Mouse (Mus musculus) embryo, embryonic 11 days (tissue): Measurements from ENCODE around the gene Fam210b.

Experiments used
- DNase-seq: peaks from one replicate; pipeline ENCODE4 v3.0.0-alpha.2; 2015

Fam210b gene

DNA sequence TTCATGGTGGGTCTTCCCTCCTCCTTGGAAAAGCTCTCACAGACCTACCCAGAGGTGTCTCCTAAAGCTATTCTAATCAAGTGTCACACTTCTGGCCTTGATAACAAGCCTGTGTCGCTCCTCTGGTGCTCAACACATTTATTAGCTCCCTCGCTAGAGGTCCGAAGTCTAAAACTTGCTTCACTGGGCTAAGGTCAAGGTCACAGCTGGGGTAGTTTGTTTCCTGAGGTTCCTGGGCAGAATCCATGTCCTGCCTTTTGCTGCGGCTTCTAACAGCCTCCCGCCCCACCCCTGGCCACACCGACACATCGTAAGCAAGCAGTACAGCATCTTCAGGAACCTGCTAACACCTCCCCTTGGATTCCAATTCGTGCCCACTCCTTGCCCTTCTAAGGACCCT is 5.4 kb downstream of the Fam210b start:
- DNase-seq: no peak

DNA sequence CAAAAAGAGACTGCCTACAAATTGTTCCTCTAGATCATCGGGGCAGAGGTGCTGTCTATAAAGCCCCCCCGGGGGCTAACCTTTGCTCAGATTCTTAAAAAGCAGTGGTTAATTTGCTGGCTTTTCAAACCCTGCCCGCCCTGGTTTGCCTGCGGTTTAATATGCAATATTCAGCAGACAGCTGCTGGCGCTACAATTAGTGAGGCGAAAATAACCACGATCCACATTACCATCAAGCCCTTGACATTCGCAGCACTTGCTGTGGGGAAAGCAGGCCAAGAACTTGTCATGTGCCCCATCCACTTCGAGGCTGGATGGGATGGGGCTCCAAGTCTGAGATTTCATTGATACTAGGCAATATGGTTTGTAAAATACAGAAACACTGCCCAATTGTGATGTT is 7.9 kb downstream of the Fam210b start:
- DNase-seq: no peak

DNA sequence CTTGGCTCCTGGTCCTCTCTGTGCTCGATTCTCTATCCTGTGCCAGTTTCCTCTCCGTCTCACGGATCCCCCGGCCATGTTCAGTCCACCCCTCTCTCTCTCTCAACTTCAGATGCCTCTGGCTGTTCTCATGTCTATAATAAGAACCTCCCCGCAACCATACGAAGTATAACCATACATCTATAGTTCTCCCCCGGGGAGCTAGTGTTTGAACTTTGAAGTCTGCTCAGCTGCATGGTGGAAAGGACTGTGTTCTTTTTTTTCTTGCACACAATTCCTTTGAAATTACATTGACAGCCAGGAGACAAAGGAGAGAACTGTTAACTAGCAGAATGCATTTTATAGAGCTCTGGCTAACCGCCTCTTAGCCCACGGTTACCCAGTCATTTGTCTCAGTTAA is 9.4 kb downstream of the Fam210b start:
- DNase-seq: no peak

DNA sequence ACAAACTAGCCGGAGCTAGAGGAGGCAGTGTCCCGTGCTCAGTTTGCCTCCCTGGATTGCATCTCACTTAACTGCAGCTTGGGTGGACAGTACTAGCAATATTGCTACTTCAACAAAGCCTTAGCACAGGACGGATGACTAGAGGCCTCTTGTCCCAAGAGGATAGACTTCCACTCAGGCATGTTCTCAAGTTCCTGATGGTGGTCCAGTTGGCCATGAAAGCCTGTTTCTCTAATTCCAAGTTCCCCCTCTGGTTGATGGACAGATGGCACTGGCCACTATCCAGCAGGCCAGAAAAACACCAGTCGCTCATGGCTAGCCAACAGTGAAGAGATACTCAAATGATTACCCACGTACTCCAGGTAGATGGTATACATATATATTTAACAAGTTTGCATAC is 10.5 kb downstream of the Fam210b start:
- DNase-seq: no peak

DNA sequence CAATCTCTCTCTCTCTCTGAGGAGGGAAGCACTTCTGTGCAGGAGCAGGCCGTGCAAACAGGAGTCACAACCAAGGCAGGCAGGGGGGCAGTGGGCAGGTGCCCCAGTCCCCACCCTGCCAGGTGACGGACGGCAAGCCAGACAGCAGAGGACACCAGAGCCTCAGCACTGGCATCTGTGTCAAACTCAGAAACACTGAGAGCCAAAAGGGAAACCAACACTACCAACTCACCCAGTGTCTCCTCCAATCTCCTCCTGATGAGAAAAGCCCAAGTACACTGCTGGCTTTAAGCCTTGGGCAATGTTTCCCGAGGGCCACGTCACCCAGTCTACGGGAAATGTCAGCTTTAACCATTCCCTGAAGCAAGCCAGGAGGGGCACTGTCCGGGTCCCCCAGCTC is 17.8 kb downstream of the Fam210b start:
- no peak for DNase-seq

DNA sequence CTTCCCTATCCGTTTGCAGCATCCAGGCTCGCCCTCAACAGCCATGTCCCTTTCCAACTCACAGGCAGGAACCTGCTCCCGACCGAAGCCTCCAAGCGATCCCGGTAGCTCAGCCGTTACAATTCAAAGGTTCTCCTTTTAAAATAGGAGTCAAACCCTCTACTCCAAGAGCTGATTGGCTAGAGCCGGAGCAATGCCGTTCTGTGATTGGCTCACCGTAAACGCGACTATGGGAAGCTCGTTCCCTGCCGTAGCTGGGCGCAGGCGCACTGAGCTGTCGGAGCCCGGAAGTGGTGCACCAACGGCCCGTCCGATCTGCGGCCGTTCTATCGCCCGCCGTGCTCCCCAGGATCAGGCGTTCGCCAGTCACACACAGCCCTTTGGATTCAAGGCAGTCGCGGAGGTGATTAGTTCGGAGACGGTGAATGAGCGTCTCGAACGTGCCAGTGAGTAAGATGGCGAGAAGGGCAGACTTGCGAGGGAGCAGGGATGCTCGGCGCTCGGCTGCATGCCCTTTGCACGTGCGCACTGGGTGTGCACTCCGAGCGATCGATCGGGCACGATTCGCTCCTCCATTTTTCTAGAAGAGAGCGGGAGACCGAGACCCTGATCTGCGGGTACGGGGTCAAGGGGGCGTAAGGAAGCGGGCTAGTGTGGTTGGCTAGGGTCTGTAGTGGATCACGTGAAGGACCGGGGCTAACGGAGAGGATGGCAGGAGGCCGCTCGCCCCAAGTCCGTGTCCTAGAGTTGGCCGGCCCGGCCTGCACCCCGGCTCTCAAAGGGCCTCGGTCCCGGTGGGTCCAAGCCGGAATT is 25.3 kb downstream of the Fam210b start, which contains the start of the genes Aurka and Cstf1:
Aurka (minus strand) TSS at position 125 of the 813 bp plus-strand sequence.
Cstf1 (plus strand) TSS at position 271 of the 813 bp plus-strand sequence.
- DNase-seq: peak; percentile 97

DNA sequence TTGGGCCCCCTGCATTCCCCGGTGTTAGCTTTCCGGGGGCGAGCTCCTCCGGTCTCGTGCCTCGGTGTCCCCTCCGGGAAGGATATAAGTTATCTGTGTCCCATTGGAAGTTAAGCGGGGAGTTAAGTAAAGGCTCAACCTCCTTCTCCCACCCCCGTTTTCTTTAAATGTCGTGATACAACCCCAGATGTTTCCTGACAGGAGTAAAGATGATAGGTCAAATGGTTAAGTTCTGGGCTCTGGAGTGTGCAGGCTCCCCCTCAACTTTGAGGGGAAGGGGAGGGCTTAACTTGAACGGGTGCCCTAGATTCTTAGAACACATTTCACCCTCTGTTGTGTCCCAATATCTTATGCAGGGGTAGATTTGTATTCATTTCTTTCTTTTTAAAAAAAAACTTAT is 25.9 kb downstream of the Fam210b start:
- no peak for DNase-seq

DNA sequence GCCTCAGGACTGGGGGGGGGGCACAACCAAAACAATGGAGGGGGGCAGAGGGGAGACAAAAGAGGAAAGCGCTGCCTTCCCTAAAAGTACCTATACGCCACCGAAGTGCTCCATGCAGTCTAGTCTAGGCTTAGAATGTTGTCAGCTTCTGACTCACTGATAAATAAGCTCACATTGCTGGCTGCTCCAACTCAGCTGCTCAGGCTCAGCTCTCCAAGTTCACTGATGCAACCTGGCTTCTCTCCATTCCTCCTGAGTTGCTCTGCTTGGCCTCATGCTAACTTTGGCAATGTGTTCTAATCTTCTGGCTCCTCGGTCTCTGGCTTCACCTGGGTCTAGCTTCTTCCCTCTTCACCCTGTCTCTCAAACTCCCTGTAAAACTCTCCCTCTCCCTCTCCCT is 31.2 kb downstream of the Fam210b start:
- DNase-seq: no peak

DNA sequence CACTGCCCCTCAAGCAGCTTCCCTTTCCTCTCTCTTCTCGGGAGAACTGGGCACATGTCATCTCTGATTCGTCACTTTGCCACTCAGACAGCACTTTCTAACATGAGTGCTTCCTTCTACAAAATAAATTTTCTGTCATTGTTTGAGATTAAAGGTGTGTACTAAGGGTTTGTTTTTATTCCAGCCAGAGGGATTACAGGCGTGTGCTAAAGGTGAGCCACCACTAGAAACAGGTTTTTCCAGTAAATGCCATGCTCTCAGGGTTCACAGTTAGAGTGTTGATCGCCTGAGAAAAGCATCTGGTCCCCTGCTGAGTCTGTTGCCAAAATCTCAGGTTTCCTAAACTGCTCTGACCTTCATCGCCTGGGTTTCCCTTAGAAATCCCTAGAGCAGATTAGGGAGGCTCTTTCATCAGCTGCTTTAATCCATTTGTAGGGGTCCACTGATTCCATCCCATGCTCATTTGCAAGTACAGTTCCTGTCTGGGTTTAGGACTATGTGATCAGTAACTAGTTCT is 31.7 kb downstream of the Fam210b start:
- DNase-seq: no peak

DNA sequence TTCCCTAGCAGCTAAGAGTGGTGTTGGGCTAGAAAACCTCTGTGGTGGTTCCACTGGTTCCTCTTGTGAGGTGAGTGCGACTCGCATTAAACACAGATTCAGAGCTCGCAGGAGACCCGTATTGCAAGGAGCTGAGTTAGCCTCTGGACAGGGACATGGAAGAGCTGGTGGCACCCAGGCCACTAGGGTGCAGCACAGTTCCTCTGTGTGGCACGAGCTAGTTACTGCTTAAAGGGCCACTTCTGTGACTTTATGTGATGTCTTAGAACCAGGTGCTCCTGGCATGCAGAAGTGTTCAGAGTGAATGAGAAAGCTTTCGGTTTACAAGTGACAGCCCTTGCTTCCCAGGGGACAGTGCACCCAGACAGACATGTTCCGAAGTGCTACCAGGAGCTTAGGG is 33.0 kb downstream of the Fam210b start:
- peak; percentile 40 for DNase-seq

DNA sequence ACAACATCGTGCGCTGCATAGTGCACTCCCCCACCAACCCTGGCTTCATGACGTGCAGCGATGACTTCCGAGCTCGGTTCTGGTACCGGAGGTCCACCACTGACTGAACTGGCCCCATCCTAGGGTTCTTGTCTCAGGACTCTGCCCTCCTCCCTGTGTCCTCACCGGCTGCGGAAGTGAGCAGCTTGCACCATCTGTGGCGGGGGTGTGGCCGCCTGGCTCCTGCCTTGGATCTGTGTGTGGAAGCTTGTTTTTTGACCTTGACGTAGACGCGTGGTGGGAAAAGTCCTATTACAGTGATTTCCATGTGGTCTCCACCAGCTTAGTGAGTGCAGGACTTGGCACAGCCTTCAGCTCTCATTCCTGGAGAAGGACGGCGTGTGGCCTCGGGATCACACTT is 35.1 kb downstream of the Fam210b start:
- DNase-seq: no peak

DNA sequence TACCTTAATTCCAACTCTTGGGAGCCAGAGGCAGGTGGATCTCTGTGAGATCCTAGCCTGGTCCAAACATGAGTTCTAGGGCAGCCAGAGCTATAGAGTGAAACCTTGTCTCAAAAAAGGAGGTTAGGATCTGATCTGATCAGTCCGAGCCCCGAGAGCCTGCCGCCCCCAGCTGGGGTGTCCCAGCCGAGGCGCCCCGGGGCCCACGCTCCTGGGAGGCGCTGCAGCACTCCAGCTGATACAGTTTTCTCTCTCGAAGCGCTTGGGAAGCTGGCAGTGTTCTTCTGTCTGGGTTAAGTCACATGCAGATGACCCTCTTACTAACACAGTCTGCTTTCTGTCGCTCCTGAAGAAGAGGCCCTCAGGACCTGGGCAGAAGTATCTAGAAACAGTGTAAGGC is 36.0 kb downstream of the Fam210b start:
- DNase-seq: no peak

DNA sequence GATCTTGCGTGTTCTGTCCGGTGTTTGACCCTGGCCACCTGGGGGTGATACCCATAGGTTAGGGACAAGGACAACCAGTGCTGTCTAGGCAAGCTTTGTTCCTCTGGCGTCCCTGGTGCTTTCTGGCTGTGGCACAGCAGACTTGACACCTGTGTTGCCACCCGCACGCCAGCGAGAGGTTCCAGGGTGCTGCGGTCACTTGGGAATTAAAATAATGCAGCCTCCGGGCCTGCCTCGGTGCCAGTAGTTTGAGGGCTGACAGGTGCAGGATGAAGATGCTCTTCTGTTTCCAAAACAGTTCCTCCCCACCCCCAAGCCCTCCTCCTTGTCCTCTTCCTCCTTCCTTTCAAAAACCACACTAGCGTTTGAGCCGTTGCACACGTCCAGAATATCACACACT is 36.5 kb downstream of the Fam210b start:
- DNase-seq: no peak

DNA sequence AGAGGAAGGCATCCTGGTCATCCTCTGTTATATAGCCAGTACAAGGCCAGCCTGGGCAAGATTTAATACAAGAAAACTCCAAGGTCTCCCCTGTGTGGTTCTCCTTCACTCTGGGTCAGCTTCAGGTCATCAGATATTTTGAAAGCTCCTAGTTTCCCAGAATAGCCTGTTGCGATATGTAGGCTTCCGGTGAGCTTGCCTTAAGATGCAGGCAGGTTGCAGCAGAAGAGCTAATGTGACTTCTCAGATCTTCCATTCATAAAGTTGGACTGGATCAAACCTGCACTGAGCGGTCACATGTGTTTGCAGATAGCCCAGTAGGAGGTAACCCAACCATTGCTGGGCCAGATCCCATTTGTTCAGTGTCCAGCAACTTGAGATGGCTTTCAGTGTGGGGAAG is 39.4 kb downstream of the Fam210b start:
- no peak for DNase-seq

DNA sequence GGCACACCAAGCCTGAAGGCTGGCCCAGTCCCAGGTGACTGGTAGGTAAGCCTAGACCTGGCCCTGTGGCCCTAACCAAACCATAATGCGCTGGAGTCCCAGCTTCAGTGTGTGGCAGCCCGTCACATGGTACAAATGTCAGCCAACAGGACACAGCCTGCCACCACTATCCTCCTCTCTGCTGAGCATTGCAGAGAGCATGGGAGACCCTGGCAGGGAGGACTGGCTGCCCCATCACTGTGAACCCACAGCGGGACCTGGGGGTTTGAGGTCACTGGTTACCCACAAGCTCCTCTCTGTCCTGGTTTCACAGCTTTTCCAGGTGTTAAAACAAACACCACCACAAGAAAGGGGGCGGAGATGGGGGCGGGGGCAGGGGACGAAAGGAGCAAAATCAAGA is 45.0 kb downstream of the Fam210b start:
- DNase-seq: no peak

DNA sequence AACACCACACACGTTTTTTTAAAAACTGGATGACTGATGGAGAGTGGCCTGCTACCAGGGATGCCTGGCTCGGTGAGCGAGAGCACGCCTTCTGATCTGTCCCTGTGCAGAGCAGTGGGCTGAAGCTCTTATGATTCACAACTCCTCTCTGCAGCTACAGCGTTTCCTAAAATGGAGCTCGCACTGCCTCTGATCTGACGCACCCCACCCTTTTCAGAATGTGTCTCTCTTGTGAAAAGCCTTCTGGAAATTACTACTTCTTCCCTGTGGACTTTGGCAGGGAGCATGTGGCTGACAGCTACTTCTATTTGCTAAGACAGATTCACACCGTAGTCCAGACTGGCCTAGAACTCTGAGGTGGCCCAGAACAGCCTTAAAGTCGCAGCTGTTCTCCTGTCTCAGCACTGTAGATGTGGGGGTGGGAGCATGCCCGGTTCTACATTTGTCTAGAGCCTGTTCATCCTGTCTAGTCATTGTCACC is 46.7 kb downstream of the Fam210b start:
- DNase-seq: no peak

DNA sequence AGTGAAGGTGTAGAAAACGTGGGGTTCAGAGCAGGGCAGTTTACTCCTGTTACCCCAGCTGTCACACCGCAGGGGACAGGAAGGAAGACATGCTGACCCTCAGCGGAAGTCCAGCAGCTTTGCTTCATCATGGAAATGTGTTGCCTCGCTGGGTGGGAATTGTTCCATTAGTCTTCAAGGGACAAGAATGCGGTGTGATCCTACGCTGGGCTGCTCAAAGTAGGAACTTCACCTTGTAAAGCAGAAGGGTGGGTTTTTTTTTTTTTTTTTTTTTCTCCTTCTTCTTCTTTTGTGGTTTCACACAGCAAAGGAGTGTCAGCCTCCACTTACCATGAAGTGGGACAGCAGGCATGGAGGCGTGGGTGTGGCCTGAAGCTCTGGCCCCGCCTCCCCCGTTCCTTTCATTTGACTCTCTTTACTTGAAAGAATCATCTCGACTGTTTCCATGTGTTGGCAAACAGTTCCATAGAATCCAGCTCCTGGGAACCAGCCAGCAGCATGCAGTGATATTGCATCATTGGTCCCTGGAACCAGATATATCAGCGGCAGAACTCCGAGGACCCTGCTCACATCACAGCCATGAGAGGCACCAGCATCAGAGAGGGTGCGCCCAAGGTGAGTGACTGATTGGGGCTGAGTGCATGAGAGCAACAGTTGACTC is 48.2 kb downstream of the Fam210b start, which contains the start of gene Cass4:
Cass4 (plus strand) TSS at position 404 of the 661 bp plus-strand sequence.
- DNase-seq: no peak

DNA sequence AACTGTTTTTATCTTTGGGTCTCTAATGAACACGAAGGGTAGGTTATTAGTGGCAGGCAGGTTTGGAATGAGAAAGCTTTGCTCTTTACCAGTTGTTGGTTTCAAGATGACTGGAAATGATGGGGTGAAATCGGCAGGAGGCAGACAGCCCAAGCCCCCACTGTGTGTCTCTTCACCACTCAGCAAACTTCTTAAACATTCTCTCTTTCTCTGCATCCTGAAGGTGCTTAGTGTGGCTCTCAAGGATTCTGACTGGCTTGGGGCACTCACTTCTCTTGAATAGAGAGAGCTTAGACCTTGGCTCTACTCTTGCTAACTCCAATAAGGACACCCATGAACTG is 48.7 kb downstream of the Fam210b start:
- DNase-seq: no peak

DNA sequence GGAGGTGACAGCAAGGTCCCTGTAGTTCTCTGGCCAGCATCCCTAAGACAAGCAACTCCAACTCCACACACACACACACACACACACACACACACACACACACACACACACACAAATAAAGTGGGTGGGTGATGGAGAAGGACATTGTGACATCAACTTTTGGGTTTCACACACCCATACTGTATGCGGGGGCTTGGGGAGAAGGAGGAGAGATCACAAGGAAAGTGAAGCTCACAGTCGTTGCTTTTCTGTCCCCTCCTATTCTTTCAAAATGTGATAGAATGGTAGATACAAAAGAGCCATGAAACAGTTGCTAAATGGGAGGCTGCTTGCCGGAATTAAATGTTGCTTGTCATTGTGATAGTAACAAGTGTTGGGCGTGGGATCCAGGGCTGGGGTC is 49.3 kb downstream of the Fam210b start:
- no peak for DNase-seq

DNA sequence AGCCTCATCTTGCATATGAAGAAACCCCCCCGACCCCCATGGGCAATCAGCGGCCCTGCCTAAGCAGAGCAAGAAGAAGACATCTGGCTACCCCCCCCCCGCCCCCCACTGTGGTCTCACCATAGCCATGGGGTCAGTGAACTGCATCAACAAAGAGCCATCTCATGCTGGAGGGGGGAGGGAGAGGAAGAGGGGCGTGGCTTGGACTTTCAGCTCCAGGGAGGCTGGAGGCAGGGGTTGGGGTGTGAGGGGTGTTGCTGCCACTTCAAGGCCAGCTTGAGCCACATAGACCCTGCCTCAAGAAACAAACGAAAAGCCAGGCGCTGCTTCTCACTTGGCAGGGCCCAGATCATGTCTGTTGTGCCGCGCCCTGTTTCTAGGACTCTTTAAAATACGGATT is 50.6 kb downstream of the Fam210b start:
- DNase-seq: no peak

DNA sequence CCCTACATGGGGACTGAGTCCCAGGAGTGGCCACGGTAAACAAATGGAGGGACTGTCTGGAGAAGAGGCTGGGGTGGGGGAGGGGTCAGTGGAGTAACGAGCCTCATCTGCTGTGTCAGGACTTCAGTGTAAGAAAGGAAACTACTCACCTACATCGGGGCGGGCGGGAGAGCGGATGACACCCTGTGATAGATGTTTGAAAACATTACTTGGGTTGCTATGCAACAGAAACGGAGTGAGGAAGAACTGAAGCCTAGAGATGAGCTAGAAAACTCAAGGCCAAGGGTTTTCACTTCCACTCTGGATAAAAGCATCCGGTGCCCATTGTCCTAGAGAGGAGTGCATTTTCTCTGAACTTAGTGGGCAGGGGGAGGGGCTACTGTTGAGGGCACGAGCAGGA is 54.5 kb downstream of the Fam210b start:
- DNase-seq: no peak

DNA sequence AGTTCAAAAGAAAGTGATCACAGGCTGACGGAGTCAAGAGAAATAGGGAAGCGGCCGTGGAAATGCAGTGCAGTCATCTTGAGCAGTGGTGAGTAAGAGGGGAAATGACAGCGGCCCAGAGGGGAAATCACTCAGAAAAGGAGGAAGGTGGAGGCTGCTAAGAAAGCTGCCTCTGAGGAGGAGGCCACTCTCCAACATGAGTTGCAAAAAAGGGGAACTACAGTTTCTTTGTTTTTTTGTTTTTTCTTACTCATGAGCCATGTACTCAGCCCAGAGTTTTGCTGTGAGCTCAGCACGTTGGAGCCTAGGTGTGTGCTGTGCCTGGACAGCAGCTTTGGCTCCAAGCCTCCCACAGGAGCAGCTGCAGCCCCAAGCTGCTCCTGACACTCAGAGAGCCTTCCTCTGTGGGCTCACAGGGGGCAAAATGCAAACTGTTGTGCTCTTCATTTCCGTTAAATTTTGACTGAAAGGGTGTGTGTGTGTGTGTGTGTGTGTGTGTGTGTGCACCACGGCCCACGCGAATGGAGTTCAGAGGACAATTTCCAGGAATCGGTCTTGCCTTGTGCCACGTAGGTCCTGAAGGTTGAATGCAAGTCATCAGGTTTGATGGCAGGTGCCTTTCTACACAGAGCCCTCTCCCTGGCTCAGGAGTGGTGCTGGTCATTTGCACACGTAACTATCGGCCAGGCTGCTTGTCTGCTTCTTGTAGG is 55.9 kb downstream of the Fam210b start:
- DNase-seq: no peak

DNA sequence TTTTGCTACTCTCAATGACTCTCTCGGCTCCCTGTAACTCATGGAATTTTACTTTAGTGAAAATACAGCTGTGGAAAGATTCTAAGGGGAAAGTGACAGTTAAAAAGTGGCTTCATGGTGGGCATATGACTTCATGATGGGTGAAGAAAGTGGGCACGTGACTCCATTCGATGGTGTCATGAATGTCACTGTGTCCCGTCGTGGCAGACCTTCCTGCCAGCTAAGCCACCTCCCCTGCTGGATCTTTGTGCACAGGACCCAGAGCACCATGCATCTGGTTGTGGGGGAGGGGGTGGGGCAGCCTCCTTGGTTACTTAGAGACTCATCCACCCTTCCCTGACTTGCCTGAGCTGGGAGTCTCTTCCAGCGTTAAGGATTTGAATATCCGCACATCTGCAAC is 58.9 kb downstream of the Fam210b start:
- DNase-seq: no peak

DNA sequence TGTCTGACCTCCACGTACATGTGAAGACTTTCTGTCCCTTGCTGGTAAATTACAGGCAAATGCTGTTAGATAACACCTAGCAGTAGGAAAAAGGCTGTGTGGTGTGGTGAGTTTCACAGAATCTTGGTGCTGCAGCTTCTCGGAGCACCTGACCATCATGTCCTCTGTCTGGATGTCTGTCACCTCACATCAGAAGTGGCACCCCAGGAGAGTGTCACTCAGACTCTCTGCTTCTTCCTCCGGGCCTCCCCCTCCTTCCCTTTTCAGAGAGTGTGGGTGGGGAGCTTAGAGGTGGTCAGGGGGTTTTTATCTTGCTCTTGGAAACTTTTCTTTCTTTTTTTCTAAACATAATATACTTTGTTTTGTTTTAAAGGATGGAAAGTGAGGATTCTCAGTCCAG is 59.6 kb downstream of the Fam210b start:
- no peak for DNase-seq
